Mouse (Mus musculus): ENCODE measurements at regions not wholly inside any gene's neighbourhood (a gene's known extent, or its start where the extent isn't known, plus 50 kb on each side); places are given as distances from the start of the nearest gene placed in this dataset.

DNA sequence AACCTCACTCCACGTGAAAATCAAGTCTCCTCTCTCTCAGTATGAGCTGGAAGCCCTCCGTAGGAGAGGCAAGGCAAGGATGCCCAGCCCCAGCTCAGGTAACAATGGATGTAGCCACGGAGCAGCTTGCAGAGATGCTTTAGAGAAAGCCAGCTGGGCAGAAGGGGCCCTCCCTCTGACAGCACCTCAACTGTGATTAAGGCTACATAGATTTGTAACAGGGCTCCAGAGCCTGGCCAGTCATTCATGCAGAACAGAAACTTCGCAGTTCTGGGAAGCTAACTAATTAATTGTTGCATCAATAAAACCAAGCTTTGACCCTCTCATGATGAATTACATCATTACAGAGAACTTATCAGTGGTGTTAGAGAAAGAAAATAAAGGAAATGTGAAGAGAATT, 480.8 kb downstream of the Grin2a start:
- DNase-seq (ENCODE audit: low spot score in 2 of 2), result no peak

Data from spleen, postnatal 36 days (tissue).